Mouse (Mus musculus): ENCODE measurements around the gene Tnfsf15. TPM values are rescaled to one million over a fixed set of nuclear protein-coding genes. Genes with fewer than 3 reads are reported as not detected.

Tnfsf15 gene
- polyA plus RNA-seq, 1 experiment from 2014 or later, result 0.25 TPM

DNA sequence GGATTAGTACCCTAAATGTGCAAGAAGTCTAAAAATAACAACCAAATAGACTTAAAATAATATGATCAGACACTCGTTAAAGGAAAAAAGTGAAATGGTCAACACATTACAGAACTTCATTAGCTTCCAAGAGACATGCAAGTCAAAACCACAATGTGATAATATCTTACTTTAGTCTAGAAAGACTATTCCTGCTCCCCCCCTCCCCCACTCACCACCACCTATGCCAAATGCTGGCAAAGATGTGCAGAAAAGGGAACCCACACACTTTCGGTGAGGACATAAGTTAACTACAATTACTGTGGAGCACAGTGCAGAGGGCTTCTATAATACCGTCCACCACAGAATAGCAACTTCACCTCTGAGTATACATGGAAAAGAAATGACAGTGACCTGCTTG is 24.2 kb upstream of the Tnfsf15 start:
- DNase-seq (ENCODE audit: low spot score) (no peak), ATAC-seq (ENCODE audit: low FRiP score) (no peak)
- no peaks in the 10 kb centered on the region for H3K4me1 ChIP-seq (replicated peaks; ENCODE audit: control insufficient read depth, insufficient read depth, low read length)
- 90% methylated on average over 3 of the region's 3 CpGs for WGBS
- H3K36me3 ChIP-seq (ENCODE audit: control insufficient read depth, insufficient read depth, low read length), result no peaks in the 10 kb centered on the region
- H3K4me3 ChIP-seq (ENCODE audit: low read depth, low read length), result no peak overlapping the region
- H3K9ac ChIP-seq (ENCODE audit: low read depth, low read length), result no peak overlapping the region
- no peak overlapping the region for H3K27ac ChIP-seq (ENCODE audit: low read depth, low read length)
- H3K27me3 ChIP-seq (ENCODE audit: control insufficient read depth, insufficient read depth, low read length), result no peaks in the 10 kb centered on the region
- H3K4me2 ChIP-seq (replicated peaks; ENCODE audit: low read depth, low read length), result no peak overlapping the region
- no peaks in the 10 kb centered on the region for H3K9me3 ChIP-seq (ENCODE audit: control insufficient read depth, low read length)

DNA sequence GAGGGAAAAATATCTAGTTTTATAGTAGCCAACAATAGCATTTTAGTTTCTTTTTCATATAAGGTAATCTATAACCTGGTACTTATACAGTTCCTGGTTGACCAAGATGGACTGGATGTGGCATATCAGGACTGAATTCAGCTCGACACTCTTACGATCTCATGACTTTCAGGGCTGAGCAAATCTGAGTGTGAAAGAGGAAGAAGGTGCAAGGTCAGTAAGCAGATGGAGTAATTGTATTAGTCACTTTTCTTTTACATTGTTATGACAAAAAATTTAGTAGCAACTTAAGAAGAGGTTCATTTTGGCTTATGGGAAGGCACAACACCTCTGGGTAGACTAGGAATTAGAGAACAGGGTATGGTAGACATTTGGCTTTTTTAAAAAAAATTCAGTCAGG is 20.1 kb upstream of the Tnfsf15 start:
- no peaks in the 10 kb centered on the region for H3K27me3 ChIP-seq (ENCODE audit: control insufficient read depth, insufficient read depth, low read length)
- H3K4me2 ChIP-seq (replicated peaks; ENCODE audit: low read depth, low read length), result no peak overlapping the region
- DNase-seq (ENCODE audit: low spot score) (no peak), ATAC-seq (ENCODE audit: low FRiP score) (no peak)
- no peaks in the 10 kb centered on the region for H3K4me1 ChIP-seq (replicated peaks; ENCODE audit: control insufficient read depth, insufficient read depth, low read length)
- H3K36me3 ChIP-seq (ENCODE audit: control insufficient read depth, insufficient read depth, low read length), result no peaks in the 10 kb centered on the region
- H3K9ac ChIP-seq (ENCODE audit: low read depth, low read length), result no peak overlapping the region
- WGBS, result 89% methylated on average over 2 of the region's 2 CpGs
- H3K27ac ChIP-seq (ENCODE audit: low read depth, low read length), result no peak overlapping the region
- H3K4me3 ChIP-seq (ENCODE audit: low read depth, low read length), result no peak overlapping the region
- H3K9me3 ChIP-seq (ENCODE audit: control insufficient read depth, low read length), result no peaks in the 10 kb centered on the region

DNA sequence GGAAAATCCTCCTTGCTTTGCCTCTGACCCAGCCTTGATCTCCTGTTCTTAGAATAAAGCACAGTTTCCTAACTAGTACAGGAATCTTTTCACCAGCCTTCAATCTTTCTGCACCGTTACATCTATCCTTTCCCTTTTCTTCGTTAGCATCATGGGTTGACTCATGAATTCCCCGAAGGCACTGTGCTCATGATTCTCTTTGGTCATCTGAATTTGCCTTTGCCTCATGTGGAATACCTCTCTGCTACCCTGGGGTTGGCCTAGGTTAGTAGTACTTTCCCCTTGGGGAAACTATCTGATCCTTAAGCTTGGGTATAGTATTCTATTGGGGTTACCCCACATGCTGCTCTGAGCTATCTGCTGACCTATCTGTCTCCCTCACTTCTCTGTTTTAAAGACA is 15.0 kb upstream of the Tnfsf15 start:
- no peak for DNase-seq (ENCODE audit: low spot score)
- Histone ChIP-seq H3K9me3 (ENCODE audit: control insufficient read depth, low read length) (no peaks in the 10 kb centered on the region), H3K36me3 (ENCODE audit: control insufficient read depth, insufficient read depth, low read length) (no peaks in the 10 kb centered on the region), H3K4me3 (ENCODE audit: low read depth, low read length) (no peak overlapping the region), H3K4me1 (replicated peaks; ENCODE audit: control insufficient read depth, insufficient read depth, low read length) (no peaks in the 10 kb centered on the region), H3K4me2 (replicated peaks; ENCODE audit: low read depth, low read length) (no peak overlapping the region), H3K9ac (ENCODE audit: low read depth, low read length) (no peak overlapping the region), H3K27ac (ENCODE audit: low read depth, low read length) (no peak overlapping the region), H3K27me3 (ENCODE audit: control insufficient read depth, insufficient read depth, low read length) (no peaks in the 10 kb centered on the region)
- ATAC-seq (ENCODE audit: low FRiP score), result no peak
- WGBS, result 92% methylated on average over 3 of the region's 3 CpGs

DNA sequence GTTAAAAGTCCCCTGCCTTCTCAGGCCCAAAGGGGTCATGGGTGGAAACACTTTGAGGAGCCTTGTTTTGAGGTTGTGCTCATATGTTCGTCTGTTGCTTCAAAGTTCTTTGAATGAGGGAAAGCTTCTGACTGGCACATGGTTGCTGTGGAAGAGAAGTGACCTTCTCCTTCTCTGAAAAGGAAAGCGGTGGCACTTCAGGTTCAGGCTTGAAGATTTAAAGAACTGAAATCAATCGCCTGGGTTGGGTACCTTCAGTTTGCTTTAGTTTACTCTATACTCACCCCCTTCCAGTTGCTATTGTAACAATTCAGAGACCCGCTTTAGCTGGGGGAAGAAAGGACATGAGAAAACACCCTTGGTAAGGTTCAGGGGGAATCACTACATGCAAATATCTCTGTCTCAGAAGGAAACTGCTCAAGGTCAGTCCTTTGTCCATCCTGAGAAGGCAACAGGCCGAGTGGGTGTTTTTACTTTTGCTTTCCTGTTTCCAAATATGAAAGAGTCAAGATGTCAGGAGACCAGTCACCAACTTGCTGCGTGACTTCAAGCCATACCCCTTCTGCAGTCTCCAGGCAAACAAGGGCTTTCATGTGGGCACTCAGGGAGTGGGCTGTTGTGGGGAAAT is 12.7 kb upstream of the Tnfsf15 start:
- Histone ChIP-seq H3K36me3 (ENCODE audit: control insufficient read depth, insufficient read depth, low read length) (no peaks in the 10 kb centered on the region), H3K4me3 (ENCODE audit: low read depth, low read length) (no peak overlapping the region), H3K27me3 (ENCODE audit: control insufficient read depth, insufficient read depth, low read length) (no peaks in the 10 kb centered on the region), H3K27ac (ENCODE audit: low read depth, low read length) (no peak overlapping the region), H3K9ac (ENCODE audit: low read depth, low read length) (no peak overlapping the region), H3K4me2 (replicated peaks; ENCODE audit: low read depth, low read length) (no peak overlapping the region), H3K4me1 (replicated peaks; ENCODE audit: control insufficient read depth, insufficient read depth, low read length) (peaks cover 1% of the 10 kb centered on the region; the same call in 1 of the 2 replicates), H3K9me3 (ENCODE audit: control insufficient read depth, low read length) (no peaks in the 10 kb centered on the region)
- 86% methylated on average over 6 of the region's 6 CpGs for WGBS
- DNase-seq (ENCODE audit: low spot score), result no peak
- no peak for ATAC-seq (ENCODE audit: low FRiP score)

DNA sequence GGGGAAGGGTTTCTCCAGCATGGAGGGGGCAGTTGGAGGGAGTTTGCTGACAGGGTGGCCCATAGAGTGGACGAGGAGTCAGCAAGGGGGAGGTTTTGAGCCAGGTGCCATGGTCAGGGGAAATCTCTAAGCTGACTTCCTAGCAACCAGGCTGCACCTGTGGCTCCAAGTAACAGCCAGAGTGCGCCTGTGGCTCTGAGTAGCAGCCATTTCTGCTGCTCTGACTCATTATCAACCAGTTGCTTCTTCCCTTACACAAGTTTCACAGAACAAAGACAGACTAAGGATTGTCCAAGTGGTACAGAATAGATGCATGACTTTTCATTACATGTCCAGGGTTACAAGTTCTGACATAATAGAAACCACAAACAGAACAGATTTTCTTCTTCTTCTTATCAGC is 11.2 kb upstream of the Tnfsf15 start:
- Histone ChIP-seq H3K27me3 (ENCODE audit: control insufficient read depth, insufficient read depth, low read length) (no peaks in the 10 kb centered on the region), H3K9ac (ENCODE audit: low read depth, low read length) (no peak overlapping the region), H3K36me3 (ENCODE audit: control insufficient read depth, insufficient read depth, low read length) (no peaks in the 10 kb centered on the region), H3K4me3 (ENCODE audit: low read depth, low read length) (no peak overlapping the region), H3K4me2 (replicated peaks; ENCODE audit: low read depth, low read length) (no peak overlapping the region), H3K9me3 (ENCODE audit: control insufficient read depth, low read length) (no peaks in the 10 kb centered on the region), H3K27ac (ENCODE audit: low read depth, low read length) (no peak overlapping the region), H3K4me1 (replicated peaks; ENCODE audit: control insufficient read depth, insufficient read depth, low read length) (peaks cover 2% of the 10 kb centered on the region; the same call in 1 of the 2 replicates)
- 72% methylated on average over 2 of the region's 2 CpGs for WGBS
- DNase-seq (ENCODE audit: low spot score) (no peak), ATAC-seq (ENCODE audit: low FRiP score) (no peak)

DNA sequence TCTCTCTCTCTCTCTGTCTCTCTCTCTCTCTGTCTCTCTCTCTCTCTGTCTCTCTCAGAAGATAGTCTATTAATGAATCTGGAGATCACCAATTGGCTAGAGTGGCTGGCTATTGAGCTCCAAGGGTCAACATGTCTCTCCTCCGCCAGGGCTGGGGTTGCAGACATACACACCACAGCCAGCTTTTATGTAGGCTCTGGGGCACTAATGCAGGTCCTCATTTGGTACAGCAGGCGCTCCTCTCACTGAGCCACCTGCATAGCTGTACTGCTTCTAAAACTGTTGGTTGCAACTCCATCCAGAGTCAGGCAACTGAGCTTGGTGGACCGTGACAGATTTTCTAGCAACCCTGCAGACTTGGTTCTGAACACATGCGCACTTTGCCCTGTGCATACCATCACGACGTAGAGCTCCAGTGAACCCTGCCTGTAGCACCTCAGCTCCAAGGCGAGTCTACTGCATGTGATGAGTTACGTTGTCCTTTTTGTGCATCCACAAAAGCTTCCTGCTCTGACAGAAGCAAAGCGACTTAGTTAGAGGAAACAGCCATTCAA is 9.6 kb upstream of the Tnfsf15 start:
- no peaks in the 10 kb centered on the region for H3K9me3 ChIP-seq (ENCODE audit: control insufficient read depth, low read length)
- H3K4me1 ChIP-seq (replicated peaks; ENCODE audit: control insufficient read depth, insufficient read depth, low read length), result peaks cover 2% of the 10 kb centered on the region; the same call in 1 of the 2 replicates
- no peak overlapping the region for H3K4me3 ChIP-seq (ENCODE audit: low read depth, low read length)
- ATAC-seq (ENCODE audit: low FRiP score), result no peak
- H3K27me3 ChIP-seq (ENCODE audit: control insufficient read depth, insufficient read depth, low read length), result no peaks in the 10 kb centered on the region
- DNase-seq (ENCODE audit: low spot score), result no peak
- no peak overlapping the region for H3K27ac ChIP-seq (ENCODE audit: low read depth, low read length)
- no peak overlapping the region for H3K9ac ChIP-seq (ENCODE audit: low read depth, low read length)
- 76% methylated on average over 9 of the region's 9 CpGs for WGBS
- H3K36me3 ChIP-seq (ENCODE audit: control insufficient read depth, insufficient read depth, low read length), result no peaks in the 10 kb centered on the region
- no peak overlapping the region for H3K4me2 ChIP-seq (replicated peaks; ENCODE audit: low read depth, low read length)

DNA sequence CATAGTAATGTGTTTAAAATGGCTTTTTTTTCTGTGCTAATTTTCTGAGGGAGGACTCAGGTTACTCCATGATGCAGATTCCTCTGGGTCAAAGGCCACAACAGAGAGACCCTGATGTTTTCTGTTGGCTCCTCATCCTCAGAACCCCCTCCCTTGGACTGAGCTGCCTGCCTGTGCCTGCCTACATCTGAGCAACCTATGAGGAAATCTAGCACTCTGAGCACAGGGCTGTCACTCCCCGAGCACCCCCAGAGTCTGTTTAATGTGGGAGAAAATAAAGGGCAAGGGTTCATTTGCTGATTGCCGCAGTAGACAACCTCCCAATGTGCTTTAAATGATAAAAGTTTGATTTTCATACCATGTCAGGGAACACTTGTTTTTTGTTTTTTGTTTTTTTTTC is 8.9 kb upstream of the Tnfsf15 start:
- Histone ChIP-seq H3K9me3 (ENCODE audit: control insufficient read depth, low read length) (no peaks in the 10 kb centered on the region), H3K36me3 (ENCODE audit: control insufficient read depth, insufficient read depth, low read length) (no peaks in the 10 kb centered on the region), H3K27me3 (ENCODE audit: control insufficient read depth, insufficient read depth, low read length) (no peaks in the 10 kb centered on the region), H3K4me3 (ENCODE audit: low read depth, low read length) (no peak overlapping the region), H3K9ac (ENCODE audit: low read depth, low read length) (no peak overlapping the region), H3K4me2 (replicated peaks; ENCODE audit: low read depth, low read length) (no peak overlapping the region), H3K27ac (ENCODE audit: low read depth, low read length) (no peak overlapping the region), H3K4me1 (replicated peaks; ENCODE audit: control insufficient read depth, insufficient read depth, low read length) (peaks cover 2% of the 10 kb centered on the region; the same call in 1 of the 2 replicates)
- ATAC-seq (ENCODE audit: low FRiP score) (no peak), DNase-seq (ENCODE audit: low spot score) (no peak)
- WGBS, result 75% methylated on average over 2 of the region's 2 CpGs

DNA sequence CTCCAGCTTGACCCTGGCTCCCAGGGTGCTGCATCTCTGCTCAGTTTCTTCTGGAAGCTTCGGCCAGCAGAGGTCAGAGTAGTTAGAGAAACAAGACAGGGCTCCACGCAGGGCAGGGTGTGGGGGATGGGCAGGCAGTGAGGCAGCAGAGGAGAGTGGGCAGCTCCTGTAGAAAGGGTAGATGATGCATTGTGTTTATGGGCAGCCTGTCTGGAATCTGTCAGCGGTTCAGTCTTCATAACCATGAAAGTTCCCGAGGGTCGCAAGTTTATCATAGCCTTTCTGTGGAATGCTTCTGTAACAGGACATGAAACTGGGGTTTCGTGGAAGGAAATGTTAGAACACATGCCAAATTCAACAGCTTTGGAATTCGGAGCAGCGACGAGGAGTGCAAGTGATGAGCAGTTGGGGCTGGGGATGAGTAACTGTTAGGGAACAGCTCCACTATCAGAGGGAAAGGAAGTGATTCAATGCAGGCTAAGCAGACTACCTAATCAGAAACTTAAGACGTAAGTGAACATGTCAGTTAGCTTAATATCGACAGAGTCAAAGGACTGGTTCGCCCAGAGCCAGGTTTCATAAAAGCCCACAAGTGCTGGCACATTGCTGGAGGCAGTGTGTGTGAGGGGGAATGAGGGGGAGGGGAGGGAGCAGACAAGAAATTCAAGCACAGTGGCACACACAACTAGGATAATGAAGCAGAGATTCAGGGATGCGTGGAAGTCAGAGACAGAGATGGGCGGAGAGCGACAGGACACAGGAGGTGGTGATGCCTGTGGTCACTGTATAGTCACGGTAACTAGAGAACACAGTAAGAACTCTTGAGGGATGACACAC is 8.0 kb upstream of the Tnfsf15 start:
- 67% methylated on average over 16 of the region's 16 CpGs for WGBS
- no peak overlapping the region for H3K4me2 ChIP-seq (replicated peaks; ENCODE audit: low read depth, low read length)
- H3K36me3 ChIP-seq (ENCODE audit: control insufficient read depth, insufficient read depth, low read length), result no peaks in the 10 kb centered on the region
- DNase-seq (ENCODE audit: low spot score) (peak; percentile 25), ATAC-seq (ENCODE audit: low FRiP score) (no peak)
- no peaks in the 10 kb centered on the region for H3K9me3 ChIP-seq (ENCODE audit: control insufficient read depth, low read length)
- H3K4me3 ChIP-seq (ENCODE audit: low read depth, low read length), result no peak overlapping the region
- H3K27ac ChIP-seq (ENCODE audit: low read depth, low read length), result no peak overlapping the region
- peaks cover 2% of the 10 kb centered on the region; the same call in 1 of the 2 replicates for H3K4me1 ChIP-seq (replicated peaks; ENCODE audit: control insufficient read depth, insufficient read depth, low read length)
- no peak overlapping the region for H3K9ac ChIP-seq (ENCODE audit: low read depth, low read length)
- no peaks in the 10 kb centered on the region for H3K27me3 ChIP-seq (ENCODE audit: control insufficient read depth, insufficient read depth, low read length)

All from hindbrain, embryonic 11.5 days (tissue).